Mouse (Mus musculus) stomach, embryonic 16.5 days (tissue): ENCODE data around the gene Vezt. TPM values are rescaled to one million over a fixed set of nuclear protein-coding genes. Genes with fewer than 3 reads are reported as not detected.
A peak's percentile ranks its signal among the peaks of the same experiment; 100 is the strongest.

Experiments used
- microRNA counts: library from miRNA; unstranded; fragments of <30 nt; microRNA quantifications from one replicate; lab custom pipeline; 2016
- microRNA-seq: library from miRNA; unstranded; fragments of <30 nt; microRNA quantifications from one replicate; pipeline ENCODE4, GENCODE M21; 2016
- polyA plus RNA-seq: library from polyadenylated mRNA; unstranded; fragments of >200 nt; fragmentation: Nextera tagmentation; extraction: Ambion mirVana; gene quantifications from 2 replicates; pipeline ENCODE4 v1.2.1, GENCODE M21; 2015

Gene Vezt
- polyA plus RNA-seq, 1 experiment from 2014 or later: 27.4 TPM

MicroRNA genes within 50 kb of the gene (microRNA counts, 519-probe panel; counts per million panel counts)
- microRNA mmu-miR-331-3p (lab: Ali Mortazavi, UCI) (2,790 counts per million, percentile 63 among the panel's probes with 10 or more counts), microRNA mmu-miR-331-5p (lab: Ali Mortazavi, UCI) (1,334 counts per million, percentile 12 among the panel's probes with 10 or more counts)

Small RNA genes lying within 50 kb of the gene (microRNA-seq; reads per million reads assigned to microRNA genes)
- 66.2 reads per million, percentile 51 among the genes with 10 or more reads in this experiment for gene Mir331

Other genes with a start within 250 kb of the Vezt start
- 0.22 and 0.35 TPM in 2 replicates for gene Usp44, start 204.3 kb downstream of the Vezt start, polyA plus RNA-seq
- 191 TPM in 2 replicates for gene Metap2, start 138.7 kb downstream of the Vezt start, polyA plus RNA-seq
- 3.7 and 3.9 TPM in 2 replicates for gene Fgd6, start 184 bp upstream of the Vezt start, polyA plus RNA-seq
- 9.9 and 11.0 TPM in 2 replicates for gene Nr2c1, start 112.2 kb upstream of the Vezt start, polyA plus RNA-seq
- 305 and 331 TPM in 2 replicates for gene Ndufa12, start 162.9 kb upstream of the Vezt start, polyA plus RNA-seq